Mouse (Mus musculus): Measurements from ENCODE around the gene Wdr62. TPM values are rescaled to one million over a fixed set of nuclear protein-coding genes. Genes with fewer than 3 reads are reported as not detected.
"Not testable (repeated sequence)": the region's sequence is repeated elsewhere in the genome, so short reads cannot be mapped to it uniquely, and the experiment has no call there.

Wdr62 gene
- total RNA-seq, 2 experiments from 2014 or later = 1.1 to 1.8 TPM

DNA sequence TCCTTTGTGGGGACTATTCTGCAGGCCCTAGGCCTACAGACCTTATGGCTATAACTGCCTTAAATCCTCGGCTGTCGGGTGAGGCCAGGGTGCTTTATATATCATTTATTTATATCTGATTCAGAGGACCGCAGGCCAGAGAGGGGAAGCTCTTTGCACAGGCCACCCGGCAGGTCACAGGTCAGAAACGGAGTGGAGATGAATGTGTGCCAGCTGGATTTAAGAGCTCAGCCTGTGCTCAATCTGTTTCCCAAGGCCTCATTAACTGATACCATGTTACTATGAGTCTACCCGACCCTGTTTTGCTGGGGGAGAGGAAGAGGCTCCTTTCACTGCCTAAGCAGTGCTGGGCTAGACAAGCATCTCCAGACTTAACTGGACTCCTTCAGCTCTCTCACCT lies 5.8 kb downstream of the Wdr62 start:
- intact Hi-C loops (cut with DNase I) = no loop called here
- no peak for DNase-seq (ENCODE audit: low spot score)

DNA sequence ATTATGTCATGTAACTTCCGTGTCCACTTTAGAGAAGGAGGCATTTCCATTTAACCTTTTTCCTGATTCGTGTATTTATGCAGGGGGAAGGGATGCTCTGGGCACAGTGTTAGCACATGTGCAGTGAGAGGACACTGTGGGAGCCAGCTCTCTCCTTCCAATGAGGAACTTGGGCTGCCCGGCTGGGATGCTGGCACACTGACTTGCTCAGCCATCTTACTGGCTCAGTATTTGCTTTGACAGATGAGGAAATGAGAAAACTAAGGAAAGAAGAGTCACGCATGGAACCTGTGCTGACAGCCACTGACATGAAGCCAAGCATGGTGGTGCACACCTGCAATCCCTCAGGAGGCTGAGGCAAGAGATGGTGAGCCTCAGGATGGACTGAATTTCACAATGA lies 10.6 kb downstream of the Wdr62 start:
- DNase-seq (ENCODE audit: low spot score) = no peak
- intact Hi-C loops (cut with DNase I) = no loop called here

DNA sequence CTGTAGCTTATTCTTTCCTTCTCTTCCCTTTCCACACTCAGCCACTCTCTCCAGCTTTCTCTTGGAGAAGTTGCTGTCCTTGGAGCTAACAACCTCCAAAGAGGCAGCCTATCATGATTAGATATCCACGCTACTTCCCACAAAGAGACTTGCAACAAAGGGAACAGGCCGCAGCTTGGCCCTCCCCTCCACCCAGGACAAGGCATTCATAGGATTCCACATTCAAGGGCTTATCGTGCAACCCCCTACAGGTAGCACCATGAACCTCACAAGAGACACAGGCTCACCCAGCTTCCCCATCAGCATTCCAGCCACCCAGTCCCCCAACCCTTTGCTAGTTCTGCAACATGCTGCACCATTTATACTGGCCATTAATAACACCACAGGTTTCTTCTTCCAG lies 13.4 kb downstream of the Wdr62 start:
- intact Hi-C loops (cut with DNase I) = no loop called here
- no peak for DNase-seq (ENCODE audit: low spot score)

DNA sequence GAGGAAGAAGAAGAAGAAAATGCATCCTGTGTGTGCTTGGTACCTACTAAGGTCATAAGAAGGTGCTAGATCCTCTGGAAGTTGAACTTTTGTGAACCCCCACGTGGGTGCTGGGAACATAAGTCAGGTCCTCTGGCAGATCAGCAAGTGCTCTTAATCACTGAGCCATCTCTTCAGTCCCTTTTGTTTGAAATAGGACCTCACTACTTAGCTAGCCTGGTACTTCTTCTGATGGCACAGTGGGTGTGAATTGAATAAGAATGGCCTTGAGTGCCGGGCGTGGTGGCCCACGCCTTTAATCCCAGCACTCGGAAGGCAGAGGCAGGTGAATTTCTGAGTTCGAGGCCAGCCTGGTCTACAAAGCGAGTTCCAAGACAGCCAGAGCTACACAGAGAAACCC lies 14.3 kb downstream of the Wdr62 start:
- intact Hi-C loops (cut with DNase I) = no loop called here

DNA sequence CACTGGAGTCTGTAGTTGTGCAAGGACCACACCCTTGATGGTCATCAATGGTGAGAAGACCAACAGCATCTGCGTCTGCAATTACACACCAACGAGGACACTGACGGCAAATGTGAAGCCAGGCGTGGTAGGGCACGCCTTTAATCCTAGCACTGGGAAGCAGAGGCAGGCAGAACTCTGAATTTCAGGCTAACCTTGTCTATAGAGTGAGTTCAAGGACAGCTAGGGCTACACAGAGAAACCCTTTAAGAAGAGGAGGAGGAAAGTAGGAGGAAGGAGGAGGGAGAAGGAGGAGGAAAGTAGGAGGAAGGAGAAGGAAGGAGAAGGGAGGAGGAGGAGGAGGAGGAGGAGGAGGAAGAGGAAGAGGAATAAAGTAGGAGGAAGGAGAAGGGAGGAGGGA lies 14.7 kb downstream of the Wdr62 start:
- no peak for DNase-seq (ENCODE audit: low spot score)

More for the DNA sequence above, 14.3 kb downstream of the Wdr62 start:
- no peak for DNase-seq (ENCODE audit: low spot score)

DNA sequence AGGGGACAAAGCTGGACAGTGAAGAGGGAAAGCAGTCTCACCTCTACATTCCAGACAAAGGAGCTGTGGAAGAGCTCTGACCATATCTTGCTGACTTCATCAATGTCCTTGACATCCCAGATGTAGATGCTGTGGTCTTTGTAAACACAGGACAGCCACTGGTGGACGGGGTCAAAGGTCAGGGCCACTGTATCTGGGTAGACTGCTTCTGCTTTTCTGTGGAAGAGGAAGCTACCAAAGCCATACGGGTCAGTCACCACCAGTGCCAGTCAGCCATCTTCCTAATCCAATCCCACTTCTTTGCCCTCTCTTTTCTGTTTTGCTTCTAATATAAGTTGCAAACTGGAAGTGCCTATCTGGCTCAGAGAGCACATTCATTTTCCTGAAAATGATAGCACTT lies 15.2 kb downstream of the Wdr62 start:
- no peak for DNase-seq (ENCODE audit: low spot score)
- intact Hi-C loops (cut with DNase I) = no loop called here

More for the DNA sequence above, 14.7 kb downstream of the Wdr62 start:
- intact Hi-C loops (cut with DNase I) = no loop called here

DNA sequence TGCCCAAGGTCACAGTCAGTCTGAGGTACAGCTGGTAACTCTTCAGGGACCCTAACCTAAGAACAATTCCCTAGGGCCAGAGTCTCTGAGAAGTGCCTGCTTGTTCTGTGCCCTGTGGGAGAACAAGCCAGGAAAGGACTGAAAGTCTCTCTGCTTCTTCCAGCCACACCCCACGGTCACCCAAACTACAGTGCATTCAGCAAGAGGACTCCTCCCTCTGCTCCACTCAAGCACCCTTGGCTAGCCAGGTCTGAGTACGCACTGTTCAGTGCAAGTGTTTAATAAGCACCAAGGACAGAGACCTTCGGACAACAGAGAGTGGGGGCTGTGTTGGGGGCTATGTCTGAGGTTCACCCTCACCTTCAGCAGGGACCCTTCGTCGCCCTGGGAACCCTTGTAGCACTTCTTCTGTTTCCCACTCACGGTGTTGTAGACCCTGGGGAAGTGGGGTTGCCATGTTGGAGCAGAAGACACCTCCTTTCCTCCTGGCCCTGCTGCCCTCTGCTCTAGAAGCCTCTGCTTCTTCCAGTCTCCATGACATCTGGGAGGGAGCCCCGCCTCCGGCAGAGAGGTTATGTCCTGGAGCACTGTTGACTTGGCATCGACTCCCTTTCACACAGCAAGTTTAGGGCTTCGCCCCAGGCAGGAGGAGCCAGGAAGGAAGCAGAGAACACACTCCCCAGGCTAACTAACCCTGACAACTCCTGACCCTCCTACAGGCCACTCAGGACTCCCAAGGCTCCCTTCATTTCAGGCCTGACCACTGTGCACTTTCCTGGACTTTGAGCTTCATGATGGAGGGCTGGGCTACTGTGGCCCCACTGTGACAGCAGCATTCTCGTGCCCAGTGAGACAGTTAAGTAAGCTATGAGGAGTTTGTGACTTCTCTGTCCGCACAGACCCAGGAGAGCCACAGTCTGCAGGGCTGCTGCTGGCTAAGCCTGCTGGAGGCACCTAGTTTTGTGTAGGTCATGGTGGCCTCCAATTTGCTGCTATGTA lies 28.0 kb downstream of the Wdr62 start:
- no peak for DNase-seq (ENCODE audit: low spot score)
- intact Hi-C loops (cut with DNase I) = no loop called here

DNA sequence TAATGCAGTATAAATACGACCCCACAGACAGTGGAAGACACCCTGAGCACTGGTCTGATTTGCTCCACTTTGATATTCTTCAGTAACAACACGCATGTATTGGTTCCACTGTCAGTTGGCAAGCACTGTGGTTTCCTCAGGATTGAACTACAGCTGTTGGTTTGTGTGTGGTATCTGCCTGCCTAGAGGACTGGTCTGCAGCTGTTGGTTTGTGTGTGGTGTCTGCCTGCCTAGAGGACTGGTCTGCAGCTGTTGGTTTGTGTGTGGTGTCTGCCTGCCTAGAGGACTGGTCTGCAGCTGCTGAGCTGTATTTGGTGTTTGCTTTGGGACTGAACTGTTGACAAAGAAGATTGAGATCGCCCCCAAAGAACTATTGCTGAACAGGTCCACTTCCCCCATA lies 42.8 kb downstream of the Wdr62 start:
- intact Hi-C loops (cut with DNase I); DNase-seq (ENCODE audit: low spot score): not testable (repeated sequence)

- DNase-seq (ENCODE audit: low spot score) = no peak
- intact Hi-C loops (cut with DNase I) = no loop called here
Observed at GRCm38 (mm10) chr7:30235625-30236024, 44.6 kb downstream of the Wdr62 start, which contains the start of gene Ovol3. Gene Ovol3, minus strand, starts transcription at chr7:30235725.

GRCm38 (mm10) chr7:30235091-30235490 lies 45.1 kb downstream of the Wdr62 start:
- intact Hi-C loops (cut with DNase I) = no loop called here
- DNase-seq (ENCODE audit: low spot score) = no peak

DNA sequence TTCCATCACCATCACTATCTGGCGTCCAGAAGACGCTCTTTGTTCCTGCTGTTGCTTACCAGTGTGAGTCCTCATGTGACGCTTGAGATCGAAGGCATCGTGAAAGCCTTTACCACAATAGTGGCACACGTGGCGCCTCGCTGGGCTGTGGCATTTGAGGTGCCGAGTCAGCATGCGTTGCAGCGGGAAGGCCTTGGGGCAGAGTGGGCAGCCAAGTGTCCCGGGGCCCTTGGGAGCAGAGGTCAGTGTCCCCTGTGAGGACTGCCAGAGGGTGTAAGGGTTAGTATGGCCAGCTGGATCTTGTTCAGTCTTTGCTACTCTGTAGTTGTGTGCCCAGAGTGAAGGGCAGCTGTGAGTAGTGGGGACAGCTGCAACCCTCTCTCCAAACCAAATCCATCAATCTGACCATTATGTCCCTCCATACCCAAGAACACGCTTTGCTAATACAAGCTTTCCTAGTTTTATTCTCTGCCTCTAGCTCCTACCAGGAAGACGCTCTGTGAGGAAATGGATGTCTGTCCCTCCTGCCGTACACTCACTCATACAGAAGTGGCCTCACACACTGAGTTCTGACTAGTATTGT lies 45.9 kb downstream of the Wdr62 start:
- intact Hi-C loops (cut with DNase I) = no loop called here
- no peak for DNase-seq (ENCODE audit: low spot score)

- DNase-seq (ENCODE audit: low spot score) = no peak
- intact Hi-C loops (cut with DNase I) = no loop called here
Observed at GRCm38 (mm10) chr7:30233387-30233786, 46.8 kb downstream of the Wdr62 start.

DNA sequence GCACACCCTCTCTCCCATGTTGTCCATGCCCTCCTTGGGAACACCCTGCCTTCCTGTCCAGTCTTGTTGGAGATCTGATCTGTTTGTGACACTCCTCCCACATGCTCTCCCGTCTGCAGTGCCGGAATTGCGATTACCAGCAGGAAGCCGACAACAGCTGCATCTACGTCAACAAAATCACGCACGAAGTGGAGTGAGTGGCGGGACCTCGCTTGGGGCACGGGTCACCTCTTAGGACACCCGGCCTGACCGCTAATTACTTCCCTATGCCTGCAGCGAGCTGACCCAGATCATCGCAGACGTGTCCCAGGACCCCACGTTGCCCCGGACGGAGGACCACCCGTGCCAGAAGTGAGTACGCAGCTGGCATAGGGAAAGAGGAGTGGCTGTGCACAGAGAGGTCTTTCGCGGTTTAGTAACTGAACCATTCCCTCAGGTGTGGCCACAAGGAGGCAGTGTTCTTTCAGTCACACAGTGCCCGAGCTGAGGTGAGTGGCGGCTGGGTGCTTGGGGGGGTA lies 47.5 kb downstream of the Wdr62 start:
- no peak for DNase-seq (ENCODE audit: low spot score)
- intact Hi-C loops (cut with DNase I) = no loop called here

DNA sequence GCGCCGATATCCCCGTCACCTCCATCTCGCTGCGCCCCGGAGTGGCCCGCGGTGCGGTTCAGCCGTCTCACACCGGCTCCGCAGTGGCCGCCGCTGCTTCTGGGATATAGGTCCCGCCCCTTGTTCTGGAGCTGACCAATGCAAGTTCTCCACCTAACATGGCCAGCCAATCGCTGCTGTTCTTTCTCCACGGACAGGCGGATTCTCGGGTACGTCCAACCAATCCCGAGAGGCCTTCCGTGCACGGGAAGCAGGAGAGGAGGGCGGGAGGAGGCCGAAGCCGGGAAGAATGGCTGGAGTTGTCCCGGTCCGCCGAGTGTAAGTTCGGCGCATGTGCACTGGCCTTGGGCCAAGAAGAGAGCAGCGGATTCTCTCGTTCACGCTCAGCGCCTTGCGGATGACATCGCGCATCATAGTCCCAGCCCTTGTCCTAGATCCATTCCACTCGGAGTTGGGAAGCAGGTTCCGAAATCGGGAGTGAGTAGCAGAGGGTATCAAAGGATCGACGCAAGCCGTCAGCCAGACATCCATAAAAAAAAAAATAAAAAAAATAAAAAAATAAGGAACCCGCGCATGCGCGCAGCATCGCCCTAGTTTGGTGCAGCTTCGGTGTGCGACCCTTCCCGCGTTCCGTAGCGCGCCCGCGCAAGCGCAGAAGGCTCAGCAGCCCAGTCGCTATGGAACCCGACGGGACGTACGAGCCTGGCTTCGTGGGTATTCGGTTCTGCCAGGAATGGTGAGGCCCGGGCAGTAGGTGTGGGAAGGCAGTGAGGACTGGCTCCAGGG lies 48.4 kb downstream of the Wdr62 start, which contains the start of the genes Polr2i and Tbcb:
Gene Polr2i, plus strand, starts transcription at position 280 of the 786 bp plus-strand sequence.
Gene Tbcb, minus strand, starts transcription at position 604 of the 786 bp plus-strand sequence.
- peak; percentile 99 for DNase-seq (ENCODE audit: low spot score)
- intact Hi-C loops (cut with DNase I) = no loop called here

DNA sequence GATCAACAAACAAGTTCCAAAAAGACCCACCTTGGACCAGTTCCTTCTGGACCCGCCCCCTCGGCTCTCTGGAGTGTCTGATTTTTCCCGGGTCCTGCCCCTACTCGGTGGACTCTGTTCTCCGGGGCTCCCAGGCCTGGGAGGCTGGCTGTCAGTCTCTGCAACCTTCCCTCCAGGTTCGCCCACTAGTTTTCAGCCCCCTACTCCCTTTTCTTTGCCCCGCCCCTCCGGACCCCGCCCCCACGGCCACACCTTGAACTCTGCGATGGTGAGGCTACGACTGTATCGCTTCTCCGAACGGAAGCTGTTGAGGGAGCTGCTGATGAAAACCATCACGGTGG lies 48.9 kb downstream of the Wdr62 start:
- no peak for DNase-seq (ENCODE audit: low spot score)
- intact Hi-C loops (cut with DNase I) = no loop called here

- DNase-seq (ENCODE audit: low spot score) = no peak
- intact Hi-C loops (cut with DNase I) = no loop called here
Observed at GRCm38 (mm10) chr7:30224206-30224605, 56.0 kb downstream of the Wdr62 start.

- DNase-seq (ENCODE audit: low spot score) = no peak
- intact Hi-C loops (cut with DNase I) = no loop called here
Observed at GRCm38 (mm10) chr7:30222205-30222604, 58.0 kb downstream of the Wdr62 start.

- intact Hi-C loops (cut with DNase I) = no loop called here
- no peak for DNase-seq (ENCODE audit: low spot score)
Observed at GRCm38 (mm10) chr7:30221433-30221832, 58.8 kb downstream of the Wdr62 start.

DNA sequence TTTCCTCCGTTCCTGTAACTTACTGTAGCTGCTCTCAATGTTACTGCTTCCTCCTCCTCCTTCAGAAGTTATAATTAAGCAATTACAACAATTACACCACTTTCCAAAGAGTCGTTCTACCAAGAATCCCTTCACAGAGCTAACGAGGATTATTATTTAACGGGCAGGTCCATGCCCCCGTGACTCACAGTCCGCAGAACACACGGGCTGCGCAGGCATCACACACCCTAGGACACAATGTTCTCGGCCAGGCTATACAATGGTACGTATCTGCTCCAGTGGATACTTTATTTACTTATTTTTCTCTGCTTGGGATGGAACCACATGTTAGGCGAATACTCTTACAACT lies 60.2 kb downstream of the Wdr62 start:
- no peak for DNase-seq (ENCODE audit: low spot score)
- intact Hi-C loops (cut with DNase I) = no loop called here

- intact Hi-C loops (cut with DNase I) = loop anchor here (5.0 kb wide), 1 partner anchor 37 kb away; the partner anchor contains the start of gene Cox7a1
- DNase-seq (ENCODE audit: low spot score) = no peak
Observed at GRCm38 (mm10) chr7:30219293-30220007, 60.8 kb downstream of the Wdr62 start.

Data from heart, postnatal 25 days (tissue).